Mouse (Mus musculus): ENCODE measurements around the gene Kcnq1. TPM values are rescaled to one million over a fixed set of nuclear protein-coding genes. Genes with fewer than 3 reads are reported as not detected.

The Kcnq1 gene
- total RNA-seq, 4 experiments from 2014 or later: 30.9 to 36.9 (median 32.8) TPM

- DNase-seq (ENCODE audit: low spot score): no peak
Measured at GRCm38 (mm10) chr7:143364092-143364832, 258.1 kb downstream of the Kcnq1 start.

GRCm38 (mm10) chr7:143364969-143365839 lies 259.0 kb downstream of the Kcnq1 start:
- no peak for DNase-seq (ENCODE audit: low spot score)

- no peak for DNase-seq (ENCODE audit: low spot score)
Measured at GRCm38 (mm10) chr7:143367366-143368266, 261.5 kb downstream of the Kcnq1 start.

GRCm38 (mm10) chr7:143368267-143368643 lies 262.1 kb downstream of the Kcnq1 start:
- DNase-seq (ENCODE audit: low spot score): no peak

GRCm38 (mm10) chr7:143371336-143371735 lies 265.2 kb downstream of the Kcnq1 start:
- no peak for DNase-seq (ENCODE audit: low spot score)

- DNase-seq (ENCODE audit: low spot score): no peak
Measured at GRCm38 (mm10) chr7:143373265-143373664, 267.1 kb downstream of the Kcnq1 start.

GRCm38 (mm10) chr7:143375945-143376344 lies 269.8 kb downstream of the Kcnq1 start:
- no peak for DNase-seq (ENCODE audit: low spot score)

- no peak for DNase-seq (ENCODE audit: low spot score)
Measured at GRCm38 (mm10) chr7:143380466-143381073, 274.4 kb downstream of the Kcnq1 start.

- no peak for DNase-seq (ENCODE audit: low spot score)
Measured at GRCm38 (mm10) chr7:143386632-143387031, 280.5 kb downstream of the Kcnq1 start.

GRCm38 (mm10) chr7:143388783-143389695 lies 282.9 kb downstream of the Kcnq1 start:
- DNase-seq (ENCODE audit: low spot score): peak; percentile 57

GRCm38 (mm10) chr7:143389860-143390259 lies 283.7 kb downstream of the Kcnq1 start:
- no peak for DNase-seq (ENCODE audit: low spot score)

GRCm38 (mm10) chr7:143390277-143390948 lies 284.3 kb downstream of the Kcnq1 start:
- DNase-seq (ENCODE audit: low spot score): no peak

- DNase-seq (ENCODE audit: low spot score): no peak
Measured at GRCm38 (mm10) chr7:143395113-143395563, 289.0 kb downstream of the Kcnq1 start.

- DNase-seq (ENCODE audit: low spot score): no peak
Measured at GRCm38 (mm10) chr7:143399756-143400155, 293.6 kb downstream of the Kcnq1 start.

- DNase-seq (ENCODE audit: low spot score): no peak
Measured at GRCm38 (mm10) chr7:143400599-143400998, 294.4 kb downstream of the Kcnq1 start.

- no peak for DNase-seq (ENCODE audit: low spot score)
Measured at GRCm38 (mm10) chr7:143401429-143402016, 295.4 kb downstream of the Kcnq1 start.

- no peak for DNase-seq (ENCODE audit: low spot score)
Measured at GRCm38 (mm10) chr7:143404296-143404695, 298.1 kb downstream of the Kcnq1 start.

GRCm38 (mm10) chr7:143407931-143408501 lies 301.9 kb downstream of the Kcnq1 start:
- peak; percentile 70 for DNase-seq (ENCODE audit: low spot score)

- no peak for DNase-seq (ENCODE audit: low spot score)
Measured at GRCm38 (mm10) chr7:143408615-143409021, 302.5 kb downstream of the Kcnq1 start.
